Mouse (Mus musculus): ENCODE measurements around the gene Gm17359.
"Not testable (repeated sequence)": the region's sequence is repeated elsewhere in the genome, so short reads cannot be mapped to it uniquely, and the experiment has no call there.

The Gm17359 gene

DNA sequence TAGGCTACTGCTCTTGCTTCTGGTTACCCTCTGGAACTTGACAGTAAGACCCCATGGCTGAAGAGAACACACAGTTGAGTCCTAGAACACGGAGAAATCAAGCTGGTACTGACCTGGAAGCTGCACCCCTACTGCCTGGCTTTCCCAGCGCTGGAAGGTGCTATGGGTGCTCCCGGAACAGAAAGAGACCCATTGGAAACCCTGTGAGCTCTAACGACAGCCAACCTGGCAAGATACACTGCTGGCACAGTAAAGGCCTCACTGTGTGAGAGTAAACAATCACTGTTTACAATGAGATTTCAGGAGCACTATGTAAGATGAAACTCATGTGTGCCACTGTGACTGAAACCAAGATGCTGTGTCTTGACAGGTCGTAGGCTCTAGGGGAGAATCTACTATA, 78.6 kb downstream of the Gm17359 start:
- DNase-seq (ENCODE audit: extremely low read depth, low read depth) = no peak

DNA sequence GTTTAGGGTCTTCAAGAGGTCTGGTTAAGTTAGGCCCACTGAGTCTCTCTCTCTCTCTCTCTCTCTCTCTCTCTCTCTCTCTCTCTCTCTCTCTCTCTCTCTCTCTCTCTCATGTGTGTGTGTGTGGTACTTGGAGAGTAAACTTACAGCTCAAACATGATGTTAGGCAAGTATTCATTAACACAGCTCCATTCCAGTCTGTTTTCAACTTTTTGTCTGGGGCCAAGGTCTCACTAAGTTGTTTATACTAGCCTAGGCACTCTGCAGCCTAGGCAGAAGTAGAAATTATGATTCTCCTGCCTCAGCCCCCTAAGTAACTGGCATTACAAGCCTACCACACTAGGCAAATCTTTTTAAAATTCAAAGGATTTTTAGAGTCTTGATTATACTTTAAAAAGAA, 79.5 kb downstream of the Gm17359 start:
- no peak for DNase-seq (ENCODE audit: extremely low read depth, low read depth)

DNA sequence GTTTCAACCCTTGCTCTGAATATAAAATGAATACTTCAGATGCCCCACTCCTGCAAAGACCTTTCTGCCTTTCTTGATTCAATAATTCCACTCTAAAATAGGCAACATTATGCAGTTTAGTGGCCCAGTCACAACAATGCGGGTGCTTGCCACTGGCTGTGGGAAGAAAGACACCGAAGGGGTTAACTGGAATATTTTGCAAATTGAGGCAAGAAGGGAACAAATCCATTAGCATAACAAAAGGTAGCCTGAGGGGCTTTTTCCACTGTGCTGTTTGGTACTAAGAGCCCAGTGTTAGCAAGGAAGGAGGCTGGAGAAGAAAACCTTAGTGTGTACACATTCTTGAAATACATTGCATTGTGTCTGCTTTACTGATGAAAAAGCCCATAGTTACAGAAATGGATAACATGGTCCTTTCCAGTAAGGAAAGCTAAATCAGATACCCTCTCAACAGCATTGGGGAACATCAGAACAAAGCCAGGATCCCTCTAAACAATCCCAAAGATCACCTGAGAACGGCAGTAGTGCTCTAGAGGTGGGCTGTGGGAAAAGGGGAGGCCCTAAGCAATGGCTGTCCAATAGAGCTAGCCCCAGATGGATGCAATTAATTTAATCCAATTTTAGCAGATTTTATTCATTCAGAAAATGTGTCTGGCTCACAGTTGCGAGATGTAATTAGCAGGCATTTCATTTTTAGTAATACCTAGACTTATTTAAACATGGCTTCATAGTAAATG, 80.7 kb downstream of the Gm17359 start:
- no peak for DNase-seq (ENCODE audit: extremely low read depth, low read depth)

DNA sequence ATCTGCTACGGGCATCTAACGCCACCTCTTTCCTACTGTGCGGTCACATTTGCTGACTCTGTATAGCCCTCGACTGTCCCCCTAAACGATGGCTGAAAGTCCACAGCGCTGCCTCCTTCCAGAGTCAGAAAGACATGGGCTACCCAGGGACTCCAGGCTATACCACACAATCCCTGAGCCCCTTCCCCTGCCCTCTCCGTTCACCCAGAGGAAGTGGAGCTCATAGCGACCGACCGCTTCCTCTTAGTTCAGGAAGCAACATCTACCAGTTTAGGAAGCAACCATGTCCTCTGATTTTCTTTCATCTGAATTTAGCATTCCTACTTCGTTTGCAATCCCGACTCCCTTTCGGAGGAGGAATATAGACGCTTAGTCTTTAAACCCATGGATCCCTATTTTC, 82.5 kb downstream of the Gm17359 start:
- DNase-seq (ENCODE audit: extremely low read depth, low read depth) = no peak

DNA sequence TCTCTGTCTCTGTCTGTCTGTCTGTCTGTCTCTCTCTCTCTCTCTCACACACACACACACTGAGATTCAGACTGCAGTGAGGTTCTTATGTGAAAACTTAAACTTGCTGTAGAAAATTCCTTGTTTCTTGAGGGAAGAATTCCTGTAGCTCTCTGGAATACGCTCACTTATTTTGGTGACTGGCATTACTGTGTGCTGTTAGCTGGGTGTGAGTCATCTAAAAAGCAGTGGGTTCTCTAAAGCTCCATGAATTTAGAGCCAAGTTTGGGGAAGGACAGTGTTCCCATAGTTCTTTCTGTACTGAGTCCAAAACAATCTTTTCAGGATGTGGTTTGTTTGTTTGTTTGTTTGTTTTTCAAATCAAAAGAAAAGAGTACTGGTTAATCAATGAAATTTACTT, 89.0 kb downstream of the Gm17359 start:
- DNase-seq (ENCODE audit: extremely low read depth, low read depth) = no peak

DNA sequence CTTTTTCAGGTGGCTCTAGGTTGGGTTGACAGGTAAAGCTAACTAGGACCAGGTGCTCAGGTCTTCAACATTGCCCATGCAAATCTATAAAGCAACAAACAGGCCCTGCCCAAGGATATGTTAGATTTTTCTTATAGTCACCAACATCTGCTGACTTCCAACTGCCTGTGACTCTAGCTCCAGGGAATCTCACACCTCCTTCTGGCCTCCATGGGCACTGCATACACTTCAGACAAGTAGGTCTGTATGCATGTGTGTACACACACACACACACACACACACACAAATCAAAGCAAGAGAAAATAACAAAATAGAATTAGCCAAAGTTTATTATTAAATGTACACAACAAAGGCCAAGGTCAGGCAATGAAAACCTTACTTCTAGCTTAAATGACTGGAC, 97.1 kb downstream of the Gm17359 start:
- DNase-seq (ENCODE audit: extremely low read depth, low read depth) = no peak

DNA sequence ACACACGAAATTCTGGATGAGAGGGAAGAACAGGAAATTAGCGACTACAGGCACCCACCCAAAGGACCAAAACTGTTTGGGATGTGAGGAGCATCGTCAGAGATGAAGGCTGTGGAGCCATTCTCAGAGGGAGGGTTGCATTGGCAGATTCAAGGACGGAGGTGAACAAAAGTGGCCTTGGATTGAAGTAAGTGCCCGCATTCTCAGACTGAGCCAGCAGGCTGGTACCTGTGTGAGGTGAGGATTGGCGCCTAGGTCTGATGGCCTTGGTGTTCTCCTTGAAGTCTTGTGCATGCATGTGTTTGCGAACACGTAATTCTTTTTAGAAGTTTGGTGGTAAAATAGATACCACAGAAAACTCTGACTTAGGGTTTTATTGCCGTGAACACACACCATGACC, 98.0 kb downstream of the Gm17359 start:
- DNase-seq (ENCODE audit: extremely low read depth, low read depth) = no peak

DNA sequence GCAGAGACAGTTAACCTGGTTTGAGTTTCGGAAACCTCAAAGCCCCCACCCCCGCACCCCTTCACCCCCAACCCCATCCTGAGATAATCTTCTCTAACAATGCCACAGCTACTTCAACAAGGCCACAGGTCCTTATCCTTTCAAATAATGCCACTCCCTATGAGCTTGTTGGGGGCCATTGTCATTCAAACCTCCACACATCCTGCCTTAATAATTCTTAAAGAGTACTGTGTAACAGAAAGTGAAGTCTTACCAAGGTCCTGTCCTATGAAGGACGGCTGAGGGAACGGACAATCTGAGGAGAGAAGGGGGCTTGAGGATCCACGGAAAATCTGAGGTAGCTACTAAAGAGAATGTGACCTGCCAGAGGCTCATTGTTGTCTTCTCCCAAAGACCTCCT, 98.5 kb downstream of the Gm17359 start:
- no peak for DNase-seq (ENCODE audit: extremely low read depth, low read depth)

DNA sequence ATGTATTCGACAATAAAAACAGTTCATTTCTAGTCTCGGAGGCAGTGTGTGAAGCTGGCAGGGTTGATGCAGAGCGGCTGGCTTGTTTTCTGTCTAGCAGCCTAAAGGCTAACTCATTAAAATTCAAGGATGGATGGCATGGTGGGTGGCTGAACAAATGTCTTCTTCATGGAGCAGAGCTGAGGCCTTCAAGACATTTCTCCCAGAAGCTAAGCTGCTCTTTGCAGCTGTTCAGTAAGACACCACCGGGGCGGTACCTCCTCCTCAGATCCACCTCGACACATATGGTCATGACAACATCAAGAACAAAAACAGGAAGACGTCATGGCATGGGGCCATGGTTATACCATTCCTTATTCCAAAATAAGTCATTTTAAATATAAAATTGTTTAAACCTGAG, 99.7 kb downstream of the Gm17359 start:
- DNase-seq (ENCODE audit: extremely low read depth, low read depth) = no peak

- DNase-seq (ENCODE audit: extremely low read depth, low read depth) = no peak
These were observed 101.8 kb downstream of the Gm17359 start for GRCm38 (mm10) chr3:79438276-79438675.

GRCm38 (mm10) chr3:79440976-79441491, 104.6 kb downstream of the Gm17359 start:
- no peak for DNase-seq (ENCODE audit: extremely low read depth, low read depth)

- peak; percentile 45 for DNase-seq (ENCODE audit: extremely low read depth, low read depth)
These were observed 107.4 kb downstream of the Gm17359 start for GRCm38 (mm10) chr3:79443850-79444249.

DNA sequence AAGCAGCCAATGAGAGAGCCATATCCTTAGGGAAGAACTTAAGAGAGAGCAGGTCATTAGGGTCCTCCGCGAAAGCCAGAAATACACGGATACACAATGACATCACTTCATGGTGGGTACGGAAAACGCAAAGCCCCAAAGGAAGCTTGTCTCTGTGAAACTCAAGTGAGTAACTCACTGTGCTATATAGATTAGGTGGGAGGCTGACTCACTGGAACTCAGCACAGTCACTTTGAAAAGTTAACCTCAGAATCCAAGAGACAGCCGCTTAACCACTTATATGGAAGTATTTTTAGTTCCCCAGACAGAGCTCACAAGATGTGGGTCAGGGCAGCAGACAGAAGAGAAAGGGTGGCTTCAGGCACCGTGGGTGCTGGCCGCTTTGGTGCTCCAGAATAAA, 108.6 kb downstream of the Gm17359 start:
- DNase-seq (ENCODE audit: extremely low read depth, low read depth) = no peak

DNA sequence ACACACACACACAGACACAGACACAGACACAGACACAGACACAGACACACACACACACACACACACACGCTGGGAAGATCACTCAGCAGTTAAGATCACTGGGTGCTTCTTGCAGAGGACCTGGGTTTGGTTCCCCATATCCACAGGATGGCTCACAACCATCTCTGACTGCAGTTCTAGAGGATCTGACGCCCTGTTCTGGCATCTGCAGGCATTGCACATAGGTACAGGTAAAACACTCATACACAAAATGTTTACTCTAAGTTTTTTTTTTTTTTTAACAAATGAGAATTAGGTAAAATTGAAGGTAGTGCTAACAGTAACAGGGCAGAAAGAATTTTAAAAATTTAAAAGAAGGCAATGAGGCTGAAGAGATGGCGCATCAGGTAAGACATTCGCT, 109.7 kb downstream of the Gm17359 start:
- no peak for DNase-seq (ENCODE audit: extremely low read depth, low read depth)

DNA sequence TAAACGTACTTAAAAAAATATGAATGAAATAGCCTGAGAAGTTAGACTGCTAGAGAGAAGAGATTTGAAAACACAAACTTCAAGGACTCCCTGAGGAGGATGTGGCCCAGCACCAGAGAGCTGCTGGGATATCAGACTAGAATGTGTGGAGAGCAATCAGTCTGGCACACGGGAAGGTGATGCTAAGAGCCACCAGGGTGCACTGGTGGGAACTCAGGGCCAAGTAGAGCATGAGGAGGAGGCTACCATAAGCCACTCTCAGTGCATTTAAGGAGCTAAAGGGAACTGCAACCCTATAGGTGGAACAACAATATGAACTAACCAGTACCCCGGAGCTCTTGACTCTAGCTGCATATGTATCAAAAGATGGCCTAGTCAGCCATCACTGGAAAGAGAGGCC, 110.2 kb downstream of the Gm17359 start:
- DNase-seq (ENCODE audit: extremely low read depth, low read depth) = not testable (repeated sequence)

- no peak for DNase-seq (ENCODE audit: extremely low read depth, low read depth)
These were observed 112.0 kb downstream of the Gm17359 start for GRCm38 (mm10) chr3:79448421-79448820.

DNA sequence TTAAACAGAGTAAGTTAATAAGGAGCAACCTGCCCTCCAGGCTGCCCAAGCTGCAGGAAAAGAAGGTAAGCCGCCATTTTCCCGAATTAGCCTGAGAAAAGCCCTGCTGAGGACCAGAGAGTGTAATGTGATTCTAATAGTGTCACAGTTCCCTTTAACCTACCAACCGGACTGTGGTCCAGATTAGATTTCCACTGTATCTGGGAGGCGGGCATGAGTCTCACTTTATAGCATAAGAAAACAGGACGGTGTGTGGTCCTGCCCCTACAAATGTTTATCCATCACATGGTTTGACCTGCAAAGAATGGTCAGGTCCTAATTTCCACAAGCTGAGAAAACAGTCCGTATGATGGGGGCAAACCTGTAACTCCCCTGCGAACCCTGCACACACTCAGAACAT, 112.9 kb downstream of the Gm17359 start:
- DNase-seq (ENCODE audit: extremely low read depth, low read depth) = no peak

DNA sequence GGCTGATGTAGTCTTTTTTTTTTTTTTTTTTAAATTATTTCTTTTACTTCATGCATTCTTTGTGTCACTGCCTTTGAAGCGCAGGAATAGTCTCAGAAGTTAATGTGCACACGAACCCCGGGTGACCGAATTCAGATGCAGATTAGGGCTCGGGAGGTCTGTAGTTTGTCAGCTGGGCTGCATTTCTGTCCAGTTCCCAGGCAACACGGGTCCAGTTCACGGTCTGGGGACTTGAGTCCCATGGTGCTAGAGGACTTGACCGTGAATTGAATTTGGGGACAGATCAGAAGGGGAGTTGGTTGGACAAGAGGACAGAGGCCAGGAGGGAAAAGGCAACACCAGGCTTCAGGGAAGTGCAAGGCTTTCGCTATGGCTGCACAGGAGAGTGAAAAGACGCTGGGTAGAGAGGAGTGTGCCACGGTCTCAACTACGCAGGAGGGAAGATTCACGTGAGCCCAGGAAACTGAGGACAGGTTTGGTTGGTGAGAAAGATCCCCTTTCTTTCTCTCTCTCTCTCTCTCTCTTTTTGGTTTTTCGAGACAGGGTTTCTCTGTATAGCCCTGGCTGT, 116.3 kb downstream of the Gm17359 start:
- no peak for DNase-seq (ENCODE audit: extremely low read depth, low read depth)

- DNase-seq (ENCODE audit: extremely low read depth, low read depth) = no peak
These were observed 119.3 kb downstream of the Gm17359 start for GRCm38 (mm10) chr3:79455761-79456160.

DNA sequence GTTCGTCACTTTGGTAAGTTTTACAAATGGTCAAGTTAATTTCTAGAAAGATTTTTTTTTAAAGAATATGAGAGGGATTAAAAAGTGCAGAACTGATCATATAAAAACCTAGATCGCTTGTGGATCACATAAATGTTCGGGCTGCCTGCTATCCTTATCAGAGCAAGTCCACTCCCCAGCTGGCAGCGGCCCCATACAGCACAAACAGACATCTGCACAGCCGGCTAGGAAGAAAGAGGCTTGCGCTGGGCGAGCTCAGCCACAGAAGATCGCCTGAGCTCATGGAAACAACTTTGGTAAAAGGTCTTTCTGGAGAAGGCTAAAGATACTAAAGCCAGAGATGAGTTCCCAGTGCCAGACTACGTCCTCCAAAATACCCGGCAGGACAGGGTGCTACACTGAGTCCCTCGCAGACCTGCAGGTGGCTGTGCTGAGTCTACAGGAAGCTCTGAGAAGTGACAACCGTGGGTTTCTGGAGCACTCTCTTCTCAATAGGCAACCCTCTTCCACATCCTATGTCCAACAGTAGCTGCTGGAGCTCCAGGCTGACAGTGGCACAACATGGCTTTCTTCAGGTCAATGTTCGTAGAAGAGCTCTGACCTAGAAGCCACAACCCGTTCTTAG, 122.3 kb downstream of the Gm17359 start:
- DNase-seq (ENCODE audit: extremely low read depth, low read depth) = no peak

DNA sequence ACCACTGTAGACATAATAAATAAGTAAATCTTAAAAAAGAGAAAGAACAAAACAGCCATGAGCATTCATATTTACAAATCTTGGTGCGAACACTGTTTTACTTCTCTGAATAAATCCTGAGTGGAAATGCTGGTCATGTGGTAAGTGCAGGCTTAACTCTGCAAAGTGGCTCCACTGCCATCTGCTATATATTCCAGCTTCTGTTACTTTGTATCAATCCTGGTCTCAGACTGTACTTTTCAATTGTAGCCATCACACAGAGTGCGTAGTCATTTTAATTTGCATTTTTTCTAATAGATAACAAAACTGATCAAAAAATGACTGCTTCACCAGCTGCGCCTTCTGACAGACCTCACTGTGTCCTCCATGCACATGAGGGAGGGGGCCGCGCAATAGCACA, 133.0 kb downstream of the Gm17359 start:
- DNase-seq (ENCODE audit: extremely low read depth, low read depth) = no peak

- no peak for DNase-seq (ENCODE audit: extremely low read depth, low read depth)
These were observed 135.9 kb downstream of the Gm17359 start for GRCm38 (mm10) chr3:79472362-79472761.

GRCm38 (mm10) chr3:79474911-79475310, 138.4 kb downstream of the Gm17359 start:
- DNase-seq (ENCODE audit: extremely low read depth, low read depth) = no peak
